Comparison of ENCODE assay signal across 7 mouse cellular contexts in the genomic region with DNA sequence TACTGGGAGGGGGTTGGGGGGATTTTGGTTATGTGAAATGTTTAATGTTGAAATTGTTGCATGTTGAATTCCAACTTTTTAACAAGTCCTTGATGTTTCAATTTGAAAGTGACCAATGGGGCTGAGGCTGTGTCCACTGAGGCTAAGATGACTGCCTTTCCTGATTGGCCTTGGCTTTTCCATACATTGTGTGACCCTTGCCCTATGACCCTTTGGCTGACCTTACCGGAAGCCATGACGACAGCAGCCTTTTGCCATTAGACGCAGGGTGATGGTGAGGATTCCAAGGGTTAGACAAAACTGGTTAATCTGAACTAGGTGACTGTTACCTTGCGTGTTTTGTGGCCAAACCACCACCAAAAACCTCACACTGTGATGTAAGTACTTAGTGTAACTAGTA. TPM values are rescaled to one million over a fixed set of nuclear protein-coding genes. Genes with fewer than 3 reads are reported as not detected.
DNase-seq lines count a peak whose midpoint lies in the region; ATAC-seq lines count a peak whose summit lies in the region.

No protein-coding gene starts in this region.

- peaks cover 10% of the 10 kb centered on the region for H3K36me3 ChIP-seq in neural tube, embryonic 11.5 days (ENCODE audit: control insufficient read depth, insufficient read depth, low read length)
- H3K36me3 ChIP-seq in hindbrain, embryonic 15.5 days, result peaks cover 42% of the 10 kb centered on the region
- peaks cover 18% of the 10 kb centered on the region for H3K36me3 ChIP-seq in midbrain, embryonic 11.5 days (ENCODE audit: control insufficient read depth, insufficient read depth, low read length)

- no peaks in the 10 kb centered on the region for H3K27me3 ChIP-seq in neural tube, embryonic 11.5 days (ENCODE audit: control insufficient read depth, insufficient read depth, low read length)
- no peaks in the 10 kb centered on the region for H3K27me3 ChIP-seq in hindbrain, embryonic 15.5 days
- peaks cover 3% of the 10 kb centered on the region; the same call in 1 of the 2 replicates for H3K27me3 ChIP-seq in midbrain, embryonic 11.5 days (ENCODE audit: control insufficient read depth, insufficient read depth, low read length)

- peak overlapping the region; percentile 99 for H3K4me3 ChIP-seq in neural tube, embryonic 11.5 days (ENCODE audit: low read depth, low read length)
- H3K4me3 ChIP-seq in hindbrain, embryonic 15.5 days, result peak overlapping the region; percentile 99
- peak overlapping the region; percentile 100 for H3K4me3 ChIP-seq in midbrain, embryonic 11.5 days (ENCODE audit: low read depth, low read length)

- peak overlapping the region; percentile 100 for H3K9ac ChIP-seq in neural tube, embryonic 11.5 days (ENCODE audit: low read length)
- H3K9ac ChIP-seq in hindbrain, embryonic 15.5 days, result peak overlapping the region; percentile 100
- H3K9ac ChIP-seq in midbrain, embryonic 11.5 days (ENCODE audit: low read length), result peak overlapping the region; percentile 100

- no peaks in the 10 kb centered on the region for H3K9me3 ChIP-seq in neural tube, embryonic 11.5 days (ENCODE audit: control insufficient read depth, low read length)
- H3K9me3 ChIP-seq in hindbrain, embryonic 15.5 days, result no peaks in the 10 kb centered on the region
- no peaks in the 10 kb centered on the region for H3K9me3 ChIP-seq in midbrain, embryonic 11.5 days (ENCODE audit: control insufficient read depth, low read length)

- H3K4me1 ChIP-seq in neural tube, embryonic 11.5 days (ENCODE audit: control insufficient read depth, insufficient read depth, low read length), result peaks cover 12% of the 10 kb centered on the region
- peaks cover 23% of the 10 kb centered on the region for H3K4me1 ChIP-seq in hindbrain, embryonic 15.5 days (replicated peaks)
- H3K4me1 ChIP-seq in midbrain, embryonic 11.5 days (ENCODE audit: control insufficient read depth, insufficient read depth, low read length), result peaks cover 9% of the 10 kb centered on the region

- H3K4me2 ChIP-seq in neural tube, embryonic 11.5 days (ENCODE audit: low read depth), result peak overlapping the region; percentile 81
- H3K4me2 ChIP-seq in hindbrain, embryonic 15.5 days, result peak overlapping the region; percentile 83
- H3K4me2 ChIP-seq in midbrain, embryonic 11.5 days, result peak overlapping the region; percentile 71

- no peak overlapping the region for H3K27ac ChIP-seq in neural tube, embryonic 11.5 days (ENCODE audit: low read depth, low read length)
- H3K27ac ChIP-seq in hindbrain, embryonic 15.5 days (replicated peaks), result no peak overlapping the region
- no peak overlapping the region for H3K27ac ChIP-seq in midbrain, embryonic 11.5 days (ENCODE audit: low read depth, low read length)

- WGBS in neural tube, embryonic 11.5 days, result 49% methylated on average over 4 of the region's 4 CpGs
- 40% methylated on average over 4 of the region's 4 CpGs for WGBS in hindbrain, embryonic 15.5 days
- 50% methylated on average over 4 of the region's 4 CpGs for WGBS in midbrain, embryonic 11.5 days

- DNase-seq in neural tube, embryonic 11.5 days (ENCODE audit: low spot score), result no peak
- DNase-seq in neural tube, embryonic 10.5 days (ENCODE audit: extremely low spot score, low spot score), result no peak
- peak; percentile 41 to 62 for DNase-seq in cerebellum, postnatal 14 days
- no peak for DNase-seq in midbrain, embryonic 11.5 days (ENCODE audit: low spot score, missing footprints)
- DNase-seq in urinary bladder, postnatal 14 days (ENCODE audit: low spot score), result no peak
- DNase-seq in adrenal gland, postnatal 36 days, result no peak

- ATAC-seq in neural tube, embryonic 11.5 days (ENCODE audit: insufficient read depth, low FRiP score, low TSS enrichment), result no peak
- ATAC-seq in hindbrain, embryonic 15.5 days (ENCODE audit: low FRiP score, low read depth), result no peak
- ATAC-seq in midbrain, embryonic 11.5 days (ENCODE audit: low FRiP score), result no peak

RNA-seq across cellular contexts. Expression of a gene that starts 1.4 kb away (rescaled TPM):
- 272 and 284 TPM in 2 replicates for polyA plus RNA-seq in neural tube, embryonic 11.5 days (2014; fragmentation: Nextera tagmentation; extraction: Ambion mirVana)
- 131 and 134 TPM in 2 replicates for polyA plus RNA-seq in hindbrain, embryonic 15.5 days (2015; fragmentation: Nextera tagmentation; extraction: Ambion mirVana)
- polyA plus RNA-seq in midbrain, embryonic 11.5 days (2014; fragmentation: Nextera tagmentation; extraction: Ambion mirVana), result 282 and 289 TPM in 2 replicates
- total RNA-seq in adrenal gland, postnatal 36 days (2021), result 100 to 1,000 TPM; 149 to 224 TPM

RNA-seq across cellular contexts. Expression of a gene that starts 10.6 kb away (rescaled TPM):
- 0.05 TPM in 1 of 2 replicates, not detected in the other for polyA plus RNA-seq in neural tube, embryonic 11.5 days (2014; fragmentation: Nextera tagmentation; extraction: Ambion mirVana)
- polyA plus RNA-seq in hindbrain, embryonic 15.5 days (2015; fragmentation: Nextera tagmentation; extraction: Ambion mirVana), result 4.8 and 5.0 TPM in 2 replicates
- 0.21 TPM in 1 of 2 replicates, not detected in the other for polyA plus RNA-seq in midbrain, embryonic 11.5 days (2014; fragmentation: Nextera tagmentation; extraction: Ambion mirVana)
- total RNA-seq in adrenal gland, postnatal 36 days (2021), result not detected

RNA-seq across cellular contexts. Expression of a gene that starts 54.4 kb away (rescaled TPM):
- not detected in 2 replicates for polyA plus RNA-seq in neural tube, embryonic 11.5 days (2014; fragmentation: Nextera tagmentation; extraction: Ambion mirVana)
- 0.12 TPM in 1 of 2 replicates, not detected in the other for polyA plus RNA-seq in hindbrain, embryonic 15.5 days (2015; fragmentation: Nextera tagmentation; extraction: Ambion mirVana)
- 0.11 TPM in 1 of 2 replicates, not detected in the other for polyA plus RNA-seq in midbrain, embryonic 11.5 days (2014; fragmentation: Nextera tagmentation; extraction: Ambion mirVana)
- 1 to 10 TPM in 1 of 2 experiments, not detected in 1; 1.3 TPM for total RNA-seq in adrenal gland, postnatal 36 days (2021)

Comparison
In these comparisons a context has a peak if more than half of its experiments do, and no peak if none do; other contexts are left out.
1. DNase-seq: peak in cerebellum, postnatal 14 days (2 of 2); none in neural tube, embryonic 11.5 days (single experiment), neural tube, embryonic 10.5 days (single experiment), midbrain, embryonic 11.5 days (single experiment), urinary bladder, postnatal 14 days (single experiment) and adrenal gland, postnatal 36 days (0 of 2).
2. Peak in every context shown above with its lines, with median percentiles within 50 percentile points of each other: H3K4me2 ChIP-seq, H3K4me3 ChIP-seq and H3K9ac ChIP-seq.